Mouse (Mus musculus) G1E (cell line): ENCODE data around the gene Zfp36l1.

Experiments used
- CTCF ChIP-seq: IDR thresholded peaks from 2 replicates; pipeline ENCODE4 v1.5.1; 2012; ENCODE audit warnings: low read depth, low read length, inconsistent platforms, mixed read lengths
- GATA1 ChIP-seq: IDR thresholded peaks from 2 replicates; pipeline ENCODE4 v1.6.1; 2012; ENCODE audit warnings: borderline replicate concordance, low read length, inconsistent platforms, mixed read lengths

DNA sequence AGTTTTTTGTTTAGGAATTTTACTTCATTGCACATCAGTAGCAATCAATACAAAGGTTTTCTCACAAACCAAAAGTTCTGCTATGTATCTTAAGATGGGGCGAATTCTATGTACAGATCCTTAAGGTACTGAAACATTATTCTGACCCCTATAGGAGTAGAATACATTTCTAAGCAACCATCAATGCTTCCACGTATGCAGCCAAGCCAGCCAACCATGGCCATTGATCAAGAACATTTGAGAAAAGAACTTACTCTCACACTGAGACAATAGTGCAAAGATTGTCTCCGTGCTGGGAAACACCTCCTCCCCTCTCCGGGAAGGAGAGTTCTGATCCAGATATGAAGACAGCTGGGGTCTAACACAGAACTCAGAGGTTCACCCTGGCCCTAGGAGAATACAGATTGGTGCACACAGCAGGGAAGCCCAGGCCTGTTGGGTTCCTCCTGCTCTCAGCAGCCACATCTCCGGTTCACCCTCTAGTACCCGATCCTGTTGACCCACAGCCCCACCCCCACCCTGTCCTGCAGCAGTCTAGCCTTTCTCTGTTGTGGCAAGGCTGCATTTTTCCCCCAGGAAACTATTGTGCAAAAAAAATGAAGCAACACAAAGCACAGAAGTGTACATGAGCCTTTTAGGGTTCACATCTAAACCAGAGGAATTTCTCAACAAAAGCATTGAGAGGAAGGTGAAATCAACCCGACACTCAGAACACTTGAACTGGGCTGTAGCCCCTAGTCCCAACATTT, 49.2 kb downstream of the Zfp36l1 start:
- TF ChIP-seq CTCF (no peak), GATA1 (no peak)
